Mouse (Mus musculus) thymus, postnatal 36 days (tissue): ENCODE data around the gene Zfp455.
"Not testable (repeated sequence)": the region's sequence is repeated elsewhere in the genome, so short reads cannot be mapped to it uniquely, and the experiment has no call there.

Source experiments
- DNase-seq, 2 experiments: peaks; one replicate each; pipeline ENCODE4 v3.0.0; 2022; ENCODE audit warnings: mixed read lengths in 2 of 2

Gene Zfp455

GRCm38 (mm10) chr13:67194340-67194894 is at the start of gene Zfp455:
Gene Zfp455, plus strand, starts transcription at chr13:67194506.
- DNase-seq: peak; percentile 32 to 48

- DNase-seq: not testable (repeated sequence)
Observed at GRCm38 (mm10) chr13:67166122-67166521, 28.2 kb upstream of the Zfp455 start.

GRCm38 (mm10) chr13:67172991-67173722 is 21.1 kb upstream of the Zfp455 start, which contains the start of gene Rsl1:
Gene Rsl1, plus strand, starts transcription at chr13:67173182.
- peak; percentile 69 to 75 for DNase-seq

- DNase-seq: no peak
Observed at GRCm38 (mm10) chr13:67173723-67174055, 20.6 kb upstream of the Zfp455 start.

- DNase-seq: no peak
Observed at GRCm38 (mm10) chr13:67201656-67202055, 7.3 kb downstream of the Zfp455 start.

GRCm38 (mm10) chr13:67214015-67214607 is 19.8 kb downstream of the Zfp455 start:
- peak; percentile 4 to 10 for DNase-seq
